Mouse (Mus musculus) ovary, postnatal 10 days (tissue): ENCODE data around the gene Slc6a8.

Experiments used
- DNase-seq: peaks from one replicate; pipeline ENCODE4 v3.0.0; 2022; ENCODE audit warnings: low spot score

The Slc6a8 gene

DNA sequence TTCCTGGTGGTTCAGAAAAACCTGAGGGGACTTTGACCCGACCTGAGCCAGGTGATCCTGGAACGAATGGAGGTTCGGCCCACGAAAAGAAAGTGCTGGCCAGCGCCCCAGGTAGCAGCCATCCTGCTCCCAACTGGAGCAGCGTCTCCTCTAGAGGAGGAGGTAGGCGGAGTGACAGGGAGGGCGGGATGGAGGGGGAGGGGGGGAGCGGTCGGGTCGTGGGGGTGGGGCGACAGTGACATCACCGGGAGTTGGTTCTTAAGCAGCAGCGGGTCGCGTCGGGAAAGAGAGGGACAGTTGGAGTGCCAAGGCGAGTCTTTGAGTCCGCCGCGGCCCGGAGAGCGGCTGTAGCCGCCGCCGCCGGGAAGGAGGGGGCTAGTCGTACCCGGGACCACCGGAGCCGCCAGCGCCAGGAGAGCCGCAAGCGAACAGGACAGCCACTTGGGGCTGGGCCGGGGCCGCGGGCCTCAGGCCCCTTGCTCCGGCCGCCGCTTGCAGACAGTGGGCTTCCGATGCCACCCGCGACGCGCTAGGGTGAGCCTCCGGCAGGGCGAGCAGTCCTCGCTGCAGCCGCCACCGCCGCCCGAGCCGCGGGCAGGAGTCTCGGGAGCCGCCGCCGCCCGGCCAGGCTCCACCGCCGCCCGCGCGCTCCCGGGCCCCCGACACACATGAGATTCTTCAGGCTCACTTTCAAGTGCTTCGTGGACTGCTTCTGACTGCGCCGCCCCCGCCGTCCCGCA lies at the start of gene Slc6a8:
TSS of gene Slc6a8 (plus strand) at position 272 of the 740 bp plus-strand sequence.
- DNase-seq = no peak

DNA sequence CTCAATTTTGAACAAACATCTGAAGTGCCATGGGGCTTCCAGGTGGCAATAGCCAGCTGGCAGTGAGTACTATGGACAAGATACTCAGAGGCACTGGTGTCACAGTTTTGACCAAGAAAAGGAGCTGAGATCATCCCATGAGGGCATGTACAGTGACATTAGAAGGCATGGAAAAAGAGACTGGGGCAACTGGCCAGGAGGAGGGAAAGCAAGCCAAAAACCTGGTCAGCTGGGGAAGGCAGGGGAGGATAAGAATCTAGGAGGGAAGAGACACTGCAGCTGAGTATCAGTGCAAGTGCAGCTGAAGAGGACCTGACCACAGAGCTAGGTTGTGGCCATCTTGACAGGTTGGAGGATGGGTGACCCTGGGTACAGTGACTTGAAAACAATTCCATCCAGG lies 46.0 kb upstream of the Slc6a8 start:
- DNase-seq = no peak

DNA sequence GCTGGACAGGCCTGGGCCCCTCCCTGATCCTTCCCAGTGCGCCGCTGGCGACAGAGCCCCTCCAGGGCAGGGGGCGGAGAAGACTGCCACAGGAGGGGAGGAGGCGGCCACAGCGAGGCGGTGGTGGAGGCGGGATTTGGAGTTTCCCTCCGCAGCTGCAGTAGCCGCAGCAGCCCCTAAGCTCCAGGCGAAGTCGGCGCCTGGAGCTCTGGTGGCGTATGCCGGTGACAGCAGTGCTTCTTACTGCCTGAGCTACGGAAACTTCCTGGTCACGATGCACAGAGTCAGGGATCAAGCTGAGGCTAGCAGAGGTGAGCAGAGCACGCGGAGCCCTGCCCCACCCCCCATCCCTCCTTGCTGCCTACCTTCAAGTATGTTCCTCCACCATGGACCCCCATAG lies 37.5 kb upstream of the Slc6a8 start:
- DNase-seq = no peak

DNA sequence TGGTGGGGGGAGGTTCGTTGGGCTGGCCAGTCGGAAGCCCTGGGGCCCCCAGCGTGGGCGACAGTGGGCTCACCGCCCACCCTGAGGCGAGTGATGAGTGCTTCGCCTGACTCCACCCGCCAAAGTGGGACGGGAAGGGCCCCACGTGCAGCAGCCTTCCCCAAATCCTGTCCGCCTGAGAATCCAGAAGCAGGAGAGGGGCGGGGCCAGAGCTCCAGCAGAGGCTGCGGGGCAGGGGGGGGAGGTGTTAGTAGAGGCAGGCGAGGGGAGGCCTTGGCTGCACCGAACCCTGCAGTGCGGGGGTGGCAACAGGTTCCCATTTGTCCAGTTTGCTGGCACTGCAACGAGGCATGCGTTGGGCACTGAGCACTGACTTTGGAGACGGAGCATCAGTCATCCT lies 35.5 kb upstream of the Slc6a8 start:
- no peak for DNase-seq

DNA sequence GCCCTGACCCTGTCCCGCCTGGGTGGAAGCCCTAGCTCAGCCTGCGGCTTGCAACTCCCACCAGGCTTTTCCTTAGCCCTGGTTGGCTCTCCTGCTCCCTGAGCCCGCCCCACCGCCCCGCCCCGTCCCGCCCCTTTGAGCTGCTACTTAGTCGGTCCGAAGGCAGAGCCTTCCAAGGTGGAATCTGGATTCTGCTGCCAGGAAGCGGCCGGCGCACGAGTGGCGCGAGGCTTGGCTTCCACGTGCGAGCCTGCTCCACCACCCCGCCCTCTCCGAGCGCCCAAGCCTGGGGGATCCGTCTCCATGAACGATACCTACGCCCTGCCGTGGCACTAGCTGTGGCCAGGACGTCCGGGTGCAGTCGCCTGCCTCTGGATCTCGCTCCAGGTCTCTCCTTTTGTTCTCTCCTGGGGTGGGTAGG lies 33.7 kb upstream of the Slc6a8 start, which contains the start of gene Dusp9:
TSS of gene Dusp9 (plus strand) at position 165 of the 421 bp plus-strand sequence.
- DNase-seq = no peak

DNA sequence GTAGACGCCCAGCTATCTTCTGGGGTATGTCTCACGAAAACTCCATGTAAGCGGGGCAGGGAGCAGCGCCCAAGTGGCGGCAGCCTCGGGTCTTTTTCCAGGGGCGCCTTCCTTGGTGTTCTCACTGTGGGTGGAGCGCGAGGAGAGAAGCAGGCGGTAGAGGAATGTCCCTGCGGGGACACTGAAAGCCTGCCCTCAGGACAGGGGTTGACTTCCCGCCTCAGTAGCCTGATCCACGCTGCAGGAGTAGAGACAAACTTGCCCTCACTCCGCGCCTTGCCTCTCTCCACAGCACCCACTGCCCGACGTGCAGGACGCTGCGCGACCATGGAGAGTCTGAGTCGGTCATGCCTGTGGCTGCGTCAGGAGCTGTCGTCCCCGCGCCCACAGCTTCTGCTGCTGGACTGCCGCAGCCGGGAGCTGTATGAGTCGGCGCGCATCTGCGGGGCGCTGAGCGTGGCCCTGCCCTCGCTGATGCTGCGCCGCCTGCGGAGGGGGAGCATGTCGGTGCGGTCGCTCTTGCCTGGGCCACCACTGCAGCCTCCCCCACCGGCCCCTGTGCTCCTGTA lies 33.0 kb upstream of the Slc6a8 start:
- DNase-seq = no peak

DNA sequence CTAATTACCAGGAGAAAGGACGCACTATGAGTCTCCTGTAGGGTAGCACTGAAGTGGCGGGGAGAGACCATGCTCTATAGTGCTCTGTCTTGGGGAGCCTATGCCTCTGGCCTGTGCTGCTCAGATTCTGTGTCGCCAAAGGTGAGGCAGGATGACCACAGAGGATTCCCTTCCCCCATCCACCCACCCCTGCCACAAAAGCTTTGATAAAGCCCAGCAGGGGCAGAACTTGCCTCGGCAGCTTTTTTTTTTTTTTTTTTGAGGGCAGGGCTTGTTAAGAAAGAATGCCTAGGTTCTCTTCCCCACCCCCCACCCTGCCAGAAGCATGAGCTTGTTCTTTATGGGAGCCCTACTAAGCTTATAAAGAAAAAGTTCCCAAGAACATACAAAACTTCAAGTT lies 27.8 kb upstream of the Slc6a8 start:
- DNase-seq = no peak

DNA sequence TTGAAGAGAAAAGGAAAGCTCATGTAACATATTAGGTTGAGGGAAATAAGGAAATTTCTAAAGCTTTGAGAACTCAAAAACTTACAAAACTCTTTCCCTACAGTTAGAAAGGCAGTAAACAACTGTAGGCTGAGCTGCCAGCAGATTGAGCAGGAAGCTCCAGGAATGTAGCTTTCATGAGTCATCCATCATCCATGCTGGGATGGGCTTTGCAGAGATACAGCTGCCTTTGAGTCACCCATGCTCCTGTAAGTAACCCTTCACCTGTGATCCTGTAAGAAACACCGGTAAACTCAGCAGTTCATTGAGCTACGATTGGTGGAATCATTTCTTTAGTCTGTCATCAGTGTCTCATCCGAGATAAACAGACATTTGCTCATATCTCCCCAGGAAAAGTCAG lies 22.1 kb upstream of the Slc6a8 start:
- DNase-seq = no peak

DNA sequence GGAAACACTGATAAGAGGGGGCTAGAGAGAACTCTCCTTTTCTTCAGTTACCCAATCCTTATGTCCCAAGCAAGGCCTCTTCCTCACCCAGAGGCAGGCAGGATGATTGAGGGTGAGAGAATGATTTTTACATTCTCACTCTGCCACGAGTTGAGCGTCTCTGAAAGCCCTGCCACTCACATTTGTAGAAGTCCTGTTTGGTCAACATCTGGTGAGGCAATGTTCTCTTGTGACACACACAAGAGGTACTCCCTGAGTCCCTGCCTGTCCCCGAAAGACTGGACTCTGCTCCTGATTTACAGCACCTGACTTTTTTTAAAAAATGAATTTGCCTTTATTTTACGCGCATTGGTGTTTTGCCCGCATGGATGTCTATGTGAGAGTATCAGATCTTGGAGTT lies 19.6 kb upstream of the Slc6a8 start:
- DNase-seq = no peak

DNA sequence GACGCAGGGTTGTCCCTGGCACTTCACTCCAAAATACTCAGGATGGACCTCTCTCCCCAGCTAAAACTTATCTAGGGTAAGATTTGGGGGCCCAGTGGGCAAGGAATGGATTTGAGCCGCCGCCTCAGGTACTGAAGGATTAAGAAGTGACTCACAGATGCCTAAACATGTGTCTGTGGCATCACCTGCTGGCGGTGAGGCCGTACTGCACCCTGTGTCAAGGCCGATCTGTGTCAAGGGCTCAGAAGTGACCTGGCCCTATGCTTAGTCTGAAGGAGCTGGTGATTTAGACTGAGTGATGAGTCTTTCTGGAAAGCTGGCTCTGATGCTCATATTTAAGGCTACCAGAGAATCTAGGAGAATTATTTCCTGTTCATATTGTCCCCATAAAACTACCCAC lies 18.8 kb upstream of the Slc6a8 start:
- no peak for DNase-seq

DNA sequence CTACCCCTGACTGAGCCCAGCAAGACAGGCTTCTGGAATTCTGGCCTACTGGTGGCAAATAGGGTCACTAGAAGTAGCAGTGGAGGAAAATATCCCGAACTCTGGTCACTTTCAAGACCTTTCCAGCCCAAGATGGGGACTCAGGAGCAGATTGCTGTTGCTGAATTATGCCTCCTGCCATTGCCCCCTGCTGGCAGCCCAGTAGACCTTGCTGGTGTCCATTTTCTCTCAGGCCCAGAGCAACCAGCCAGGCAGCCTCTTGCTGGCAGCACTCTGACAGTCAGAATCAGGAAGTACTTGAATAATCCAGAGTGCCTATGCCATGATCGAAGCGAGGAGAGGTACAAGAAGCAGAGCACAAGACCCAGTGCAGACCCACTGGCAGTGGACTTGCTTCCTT lies 17.4 kb upstream of the Slc6a8 start:
- no peak for DNase-seq

DNA sequence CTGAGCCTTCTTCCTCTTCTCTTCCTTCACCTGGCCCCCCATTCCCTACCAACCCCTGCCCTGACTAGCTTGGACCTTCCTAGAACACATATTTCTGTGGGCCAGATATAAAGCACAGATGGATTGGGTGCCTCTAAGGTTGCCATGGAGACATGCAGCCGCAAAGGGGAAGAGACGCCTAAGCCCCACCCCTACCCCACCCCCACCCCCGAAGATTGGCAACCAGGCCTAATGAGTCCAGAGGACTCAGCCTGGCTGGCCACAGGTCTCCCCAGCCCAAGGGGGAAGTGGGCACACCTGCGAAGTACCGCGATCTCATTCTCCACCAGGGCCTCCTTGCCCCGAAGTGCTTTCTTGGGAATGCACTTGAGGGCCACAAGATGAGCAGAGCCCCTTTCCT lies 14.6 kb upstream of the Slc6a8 start:
- DNase-seq = no peak

DNA sequence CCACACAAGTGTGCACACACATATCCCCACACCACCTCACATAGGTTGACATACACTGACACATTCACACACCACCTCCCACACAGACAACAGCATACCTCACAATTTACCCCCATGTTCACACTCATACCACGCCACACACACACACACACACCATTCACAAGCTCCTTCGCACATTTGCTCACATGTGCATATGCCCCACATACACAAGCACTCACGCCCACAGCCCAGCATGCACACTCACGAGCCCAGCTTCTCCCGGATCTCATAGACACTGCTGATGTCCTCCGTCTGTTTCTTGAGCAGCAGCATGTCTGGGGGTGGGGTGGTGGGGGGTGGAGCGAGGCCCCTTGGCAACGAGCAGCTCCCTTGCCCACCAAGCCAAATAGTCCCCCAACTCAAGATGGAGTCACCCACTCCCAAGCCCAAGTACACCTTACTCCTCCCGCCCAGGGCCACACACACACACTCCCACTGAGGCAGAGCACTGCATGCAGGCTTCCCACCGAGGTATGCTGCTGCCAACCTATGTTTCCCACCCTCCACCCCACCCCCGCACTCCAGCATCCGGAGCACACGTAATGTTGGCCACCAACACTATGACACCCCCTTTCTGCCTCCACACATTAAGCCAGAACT lies 13.9 kb upstream of the Slc6a8 start:
- DNase-seq = no peak

DNA sequence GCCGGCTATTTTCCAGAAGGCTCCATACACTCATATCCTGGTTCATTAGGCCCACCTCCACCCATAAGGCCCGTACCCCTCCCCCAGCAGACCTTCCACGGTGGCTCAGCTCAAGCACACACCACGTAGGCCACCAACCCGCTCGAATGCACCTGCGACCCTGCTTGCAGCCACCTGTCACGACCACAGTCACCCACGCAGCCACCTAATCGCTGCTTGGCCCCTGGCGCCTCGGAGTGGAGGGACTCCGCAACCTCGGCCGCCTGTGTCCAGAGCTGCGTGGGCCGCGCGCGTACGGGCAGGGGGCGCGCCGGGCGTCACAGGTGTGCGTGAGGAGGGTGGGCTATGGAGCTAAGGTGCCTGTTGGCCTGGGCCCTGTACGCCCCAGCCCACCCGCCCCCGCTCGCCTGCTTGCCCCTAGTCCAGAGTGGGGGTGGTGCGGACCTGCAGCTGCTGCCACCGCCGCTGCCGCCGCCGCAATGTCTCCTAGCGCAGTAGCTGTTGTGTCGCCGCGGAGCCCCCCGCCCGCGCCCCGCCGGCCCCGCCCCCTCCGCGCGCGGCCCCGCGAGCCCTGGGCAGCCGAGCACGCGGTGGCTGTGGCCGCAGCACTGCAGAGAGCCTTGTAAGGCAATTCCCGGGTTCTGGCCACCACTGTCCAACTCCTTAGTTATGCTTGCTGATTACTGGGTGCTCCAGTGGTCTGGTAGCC lies 13.2 kb upstream of the Slc6a8 start, which contains the start of gene Pnck:
TSS of gene Pnck (minus strand) at position 543 of the 709 bp plus-strand sequence.
- no peak for DNase-seq

DNA sequence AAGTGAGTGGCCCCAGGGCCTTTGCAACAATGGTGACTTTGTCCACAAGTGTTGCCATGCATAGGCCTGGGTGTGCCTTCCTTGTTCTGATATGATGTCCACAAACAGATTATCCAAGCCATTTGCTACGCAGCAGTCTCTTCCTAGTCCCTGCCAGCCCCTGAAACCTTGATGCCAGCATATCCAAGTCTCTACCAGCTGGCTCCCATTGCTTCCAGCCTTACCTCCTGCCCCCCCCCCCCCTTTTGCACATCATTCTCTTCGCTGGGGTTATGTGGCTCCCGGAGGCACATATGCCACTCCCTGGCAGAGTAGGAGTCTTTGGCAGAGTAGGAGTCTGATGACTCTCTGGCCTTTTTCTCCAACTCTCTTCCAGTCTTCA lies 12.7 kb upstream of the Slc6a8 start:
- no peak for DNase-seq

DNA sequence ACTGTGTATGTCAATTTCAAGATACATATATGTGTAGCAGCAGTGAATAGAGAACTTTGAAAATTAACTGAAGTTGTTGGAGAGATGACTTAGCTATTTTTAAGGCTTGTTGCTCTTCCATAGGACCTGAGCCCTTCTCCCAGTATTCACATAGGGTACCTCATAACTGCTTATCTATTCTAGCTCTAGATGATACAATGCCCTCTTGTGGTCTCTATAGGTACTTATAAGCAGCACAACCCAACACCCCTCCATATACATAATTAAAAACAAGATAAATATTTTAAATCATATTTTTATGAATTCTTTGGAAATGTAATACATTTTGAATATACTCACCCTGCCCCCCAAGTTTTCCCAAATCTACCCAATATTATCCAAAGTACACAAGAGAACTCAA lies 9.8 kb upstream of the Slc6a8 start:
- no peak for DNase-seq

DNA sequence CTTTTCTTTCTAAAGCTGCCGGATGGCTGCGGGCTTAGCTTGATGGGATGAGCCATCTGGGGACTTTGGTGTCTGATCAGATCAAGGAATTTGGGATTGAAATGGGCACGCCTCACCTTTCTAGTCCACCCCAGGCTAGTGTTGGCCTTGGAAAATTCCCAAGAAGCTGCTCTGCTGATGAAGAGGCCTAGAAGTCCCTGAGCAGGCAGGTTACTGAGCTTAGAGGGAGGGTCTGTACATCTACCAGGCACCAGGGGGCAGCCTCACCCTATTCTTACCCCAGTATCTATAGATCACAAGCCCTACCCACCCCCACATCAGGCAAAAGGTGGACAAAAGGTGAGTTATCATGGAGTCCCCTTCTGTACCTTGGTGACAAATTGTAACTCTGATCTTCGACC lies 919 bp upstream of the Slc6a8 start:
- no peak for DNase-seq

DNA sequence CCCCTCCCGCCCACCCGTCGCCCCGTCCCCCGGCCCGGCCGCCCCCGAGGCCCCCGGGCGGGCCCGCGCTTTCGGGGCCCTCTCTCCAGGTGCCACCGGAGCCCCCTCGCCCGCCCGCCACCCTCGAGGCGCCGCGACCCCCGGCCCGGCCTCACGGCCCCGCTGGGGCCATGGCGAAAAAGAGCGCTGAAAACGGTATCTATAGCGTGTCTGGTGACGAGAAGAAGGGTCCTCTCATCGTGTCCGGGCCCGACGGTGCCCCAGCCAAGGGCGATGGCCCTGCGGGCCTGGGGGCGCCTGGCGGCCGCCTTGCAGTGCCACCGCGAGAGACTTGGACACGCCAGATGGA lies 643 bp downstream of the Slc6a8 start:
- DNase-seq = no peak

DNA sequence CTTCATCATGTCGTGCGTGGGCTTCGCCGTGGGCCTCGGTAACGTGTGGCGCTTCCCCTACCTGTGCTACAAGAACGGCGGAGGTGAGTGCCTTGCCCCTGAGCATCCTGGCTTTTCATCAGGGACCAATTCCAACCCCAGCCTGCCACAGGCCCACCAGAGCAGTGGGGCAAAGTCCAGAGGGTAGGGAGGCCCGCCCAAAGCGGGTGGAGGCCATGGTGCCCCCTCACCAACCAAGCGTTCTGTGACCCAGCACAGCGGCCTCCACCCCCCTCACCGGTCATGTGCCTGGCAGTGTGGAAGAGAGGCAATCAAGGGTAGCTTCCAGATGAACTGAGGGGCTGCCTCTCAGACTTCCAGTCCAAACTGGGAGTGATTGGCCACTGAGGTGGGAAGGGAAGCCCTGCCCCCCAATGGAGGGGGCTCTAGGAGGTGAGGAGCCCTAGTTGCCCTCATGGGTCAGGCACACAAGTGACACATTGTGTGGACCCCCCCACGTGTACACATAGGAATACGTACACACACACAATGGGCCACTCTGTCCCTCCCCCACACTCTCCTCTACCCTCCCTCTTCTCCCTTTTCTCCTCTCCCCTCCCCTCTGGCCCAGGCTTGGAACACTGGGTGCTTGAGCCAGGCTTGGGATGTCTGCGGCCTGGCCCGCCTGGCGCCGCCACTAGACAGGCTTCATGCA lies 1.2 kb downstream of the Slc6a8 start:
- no peak for DNase-seq

DNA sequence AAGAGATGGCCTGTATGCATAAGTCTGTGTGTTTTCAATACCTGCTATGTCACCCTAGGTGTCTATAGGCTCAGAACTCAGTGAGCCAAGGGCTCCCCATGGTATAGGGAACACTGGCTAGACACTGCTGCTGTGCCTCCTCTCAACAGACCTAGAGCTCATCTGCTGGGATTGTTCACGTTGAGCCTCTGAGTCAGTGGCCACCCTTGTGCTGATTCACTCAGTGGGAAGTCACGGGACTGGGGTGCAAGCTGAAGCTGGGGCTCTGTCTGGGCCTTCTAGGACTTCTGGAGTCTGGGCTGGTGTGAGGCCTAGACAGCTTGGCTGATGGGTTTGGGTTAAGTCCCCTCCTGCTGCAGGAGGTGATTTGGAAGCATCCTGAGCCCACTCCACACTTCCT lies 2.3 kb downstream of the Slc6a8 start:
- no peak for DNase-seq

DNA sequence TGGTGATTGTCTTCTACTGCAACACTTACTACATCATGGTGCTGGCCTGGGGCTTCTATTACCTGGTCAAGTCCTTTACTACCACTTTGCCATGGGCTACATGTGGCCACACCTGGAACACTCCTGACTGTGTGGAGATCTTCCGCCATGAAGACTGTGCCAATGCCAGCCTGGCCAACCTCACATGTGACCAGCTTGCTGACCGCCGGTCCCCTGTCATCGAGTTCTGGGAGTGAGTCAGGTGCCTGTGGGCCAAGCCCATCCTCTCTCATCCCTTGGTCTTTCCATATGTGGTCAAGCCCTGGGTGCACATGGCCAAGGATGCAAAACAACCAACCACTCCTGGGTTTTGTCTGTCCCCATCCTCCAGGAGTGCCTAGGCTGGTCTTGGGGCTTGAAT lies 3.7 kb downstream of the Slc6a8 start:
- DNase-seq = no peak

DNA sequence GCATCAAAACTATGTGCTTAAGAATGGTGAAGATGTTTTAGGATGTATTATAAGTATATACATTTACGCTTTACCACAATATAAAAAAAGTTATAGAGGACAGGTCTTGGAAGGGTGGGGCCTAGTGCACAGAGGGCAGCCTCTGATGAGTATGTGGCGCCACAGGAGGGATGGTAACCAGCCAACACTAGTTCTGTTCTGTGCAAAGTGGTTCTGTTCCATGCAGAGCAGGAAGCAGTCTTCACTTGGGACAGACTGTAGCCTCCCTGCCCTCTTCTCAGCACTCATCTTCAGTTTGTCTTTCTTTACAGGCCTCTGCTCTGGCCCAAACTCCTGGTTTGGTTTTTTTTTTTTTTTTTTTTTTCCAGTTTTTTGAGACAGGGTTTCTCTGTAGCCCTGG lies 11.2 kb downstream of the Slc6a8 start:
- no peak for DNase-seq
